Mouse (Mus musculus): ENCODE results near the gene Trpm8. TPM values are rescaled to one million over a fixed set of nuclear protein-coding genes. Genes with fewer than 3 reads are reported as not detected.

Gene Trpm8
- not detected in 2 replicates for polyA plus RNA-seq (2012)

DNA sequence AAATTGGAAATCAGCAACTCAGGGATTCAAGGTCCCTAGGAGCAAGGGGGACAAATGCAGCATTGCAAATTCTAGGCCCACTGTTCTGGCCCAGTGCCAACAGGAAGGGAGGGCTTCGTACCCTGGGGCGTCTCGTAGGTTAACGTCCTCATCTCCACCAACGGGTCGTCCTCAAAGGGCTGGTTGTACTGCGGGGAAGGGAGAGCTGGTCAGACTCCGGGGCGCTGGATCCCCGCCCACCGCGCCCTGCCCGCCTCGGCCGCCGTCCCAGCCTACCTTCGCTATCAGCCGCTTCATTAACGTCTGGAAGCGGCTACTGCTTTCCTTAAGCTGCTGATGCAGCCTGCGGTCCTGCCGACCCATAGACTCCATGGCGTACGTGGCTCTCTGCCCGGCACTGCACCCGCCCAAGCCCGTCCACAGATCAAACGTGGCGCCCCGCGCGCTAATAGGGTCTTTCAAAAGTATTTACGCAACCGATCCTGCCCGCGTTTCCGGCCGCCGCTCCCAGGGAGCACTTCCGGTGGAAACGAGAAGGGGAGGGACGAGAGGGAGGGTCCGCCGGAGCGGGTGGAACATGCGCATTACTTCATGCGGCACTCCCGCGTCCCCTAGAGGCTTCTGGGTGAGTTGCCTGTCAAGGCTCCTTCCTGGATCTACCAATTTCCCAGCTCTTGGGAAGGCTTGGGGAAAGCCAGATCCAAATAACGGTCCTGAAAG is at the start of gene Trpm8, which contains the start of gene Hjurp:
TSS of gene Trpm8 (plus strand) at position 564 of the 720 bp plus-strand sequence.
TSS of gene Hjurp (minus strand) at position 536 of the 720 bp plus-strand sequence.
- H3K4me1 ChIP-seq (ENCODE audit: control insufficient read depth): peaks cover 45% of the 10 kb centered on the region
- TF ChIP-seq GATA1 (IDR thresholded peaks at IDR 0.05; ENCODE audit: low read length): no peak; the same call in 1 of the 2 replicates
- TF ChIP-seq TAL1 (IDR thresholded peaks at IDR 0.05; ENCODE audit: low read length): no peak

GRCm38 (mm10) chr1:88228121-88228520 is 49.3 kb upstream of the Trpm8 start:
- no peaks in the 10 kb centered on the region for H3K36me3 ChIP-seq (ENCODE audit: control insufficient read depth)
- no peak overlapping the region for H3K4me3 ChIP-seq (replicated peaks)
- H3K4me1 ChIP-seq (ENCODE audit: control insufficient read depth): peaks cover 3% of the 10 kb centered on the region
- H3K9me3 ChIP-seq (ENCODE audit: control insufficient read depth, low read length): peaks cover 38% of the 10 kb centered on the region
- H3K27me3 ChIP-seq (ENCODE audit: control insufficient read depth): no peaks in the 10 kb centered on the region
- TF ChIP-seq GATA1 (IDR thresholded peaks at IDR 0.05; ENCODE audit: low read length) (no peak), TAL1 (IDR thresholded peaks at IDR 0.05; ENCODE audit: low read length) (no peak)

More for the DNA sequence above, at the start of gene Trpm8, which contains the start of gene Hjurp:
- peak within 1 kb of the TSS; percentile 65 for H3K4me3 ChIP-seq (replicated peaks)
- H3K27me3 ChIP-seq (ENCODE audit: control insufficient read depth): no peaks in the 10 kb centered on the region
- peaks cover 40% of the 10 kb centered on the region for H3K36me3 ChIP-seq (ENCODE audit: control insufficient read depth)
- H3K9me3 ChIP-seq (ENCODE audit: control insufficient read depth, low read length): peaks cover 2% of the 10 kb centered on the region

DNA sequence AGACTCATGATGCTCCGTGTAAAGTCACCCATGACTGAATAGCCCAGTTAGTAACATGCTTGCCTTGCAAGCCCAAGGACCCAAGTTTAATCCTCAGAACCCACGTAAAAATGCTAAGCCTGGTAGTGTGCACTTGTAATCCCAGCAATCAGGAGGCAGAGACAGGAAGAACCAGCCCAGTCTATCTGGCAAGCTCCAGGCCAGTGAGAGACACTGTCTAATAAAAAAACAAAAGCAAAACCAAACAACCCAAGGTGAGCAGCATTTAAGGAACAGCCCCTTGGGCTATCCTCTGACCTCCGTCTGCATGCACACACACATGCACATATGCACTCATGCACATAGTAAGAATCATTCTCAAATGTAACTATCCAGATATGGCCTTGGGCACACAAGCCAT is 47.9 kb upstream of the Trpm8 start:
- peaks cover 3% of the 10 kb centered on the region for H3K4me1 ChIP-seq (ENCODE audit: control insufficient read depth)
- TF ChIP-seq GATA1 (IDR thresholded peaks at IDR 0.05; ENCODE audit: low read length) (no peak), TAL1 (IDR thresholded peaks at IDR 0.05; ENCODE audit: low read length) (no peak)
- H3K27me3 ChIP-seq (ENCODE audit: control insufficient read depth): no peaks in the 10 kb centered on the region
- no peak overlapping the region for H3K4me3 ChIP-seq (replicated peaks)
- H3K9me3 ChIP-seq (ENCODE audit: control insufficient read depth, low read length): peaks cover 48% of the 10 kb centered on the region
- H3K36me3 ChIP-seq (ENCODE audit: control insufficient read depth): no peaks in the 10 kb centered on the region

DNA sequence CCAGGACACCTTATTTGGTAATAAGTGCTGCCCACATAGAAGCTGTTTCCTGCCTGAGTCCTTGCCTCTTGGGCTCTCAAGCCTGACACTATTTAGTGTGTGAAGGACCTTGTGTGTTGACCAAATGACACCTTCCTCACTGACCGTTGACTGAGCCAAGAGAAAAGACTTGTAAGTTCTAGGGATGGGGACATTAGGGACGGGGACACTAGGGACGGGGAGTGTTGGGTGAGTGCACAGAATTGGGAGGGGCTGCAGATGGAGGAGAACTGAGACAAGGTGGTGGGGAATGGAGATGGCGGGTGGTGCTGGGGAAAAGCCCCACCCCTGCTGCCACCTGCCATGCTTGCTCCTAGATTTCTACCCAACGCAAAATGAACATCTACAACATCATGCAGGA is 47.5 kb upstream of the Trpm8 start:
- TF ChIP-seq GATA1 (IDR thresholded peaks at IDR 0.05; ENCODE audit: low read length) (no peak), TAL1 (IDR thresholded peaks at IDR 0.05; ENCODE audit: low read length) (no peak)
- Histone ChIP-seq H3K9me3 (ENCODE audit: control insufficient read depth, low read length) (peaks cover 52% of the 10 kb centered on the region), H3K4me3 (replicated peaks) (no peak overlapping the region), H3K4me1 (ENCODE audit: control insufficient read depth) (peaks cover 3% of the 10 kb centered on the region), H3K36me3 (ENCODE audit: control insufficient read depth) (no peaks in the 10 kb centered on the region), H3K27me3 (ENCODE audit: control insufficient read depth) (0 out of 2 replicates have a peak, but pooled peaks cover 2% of the 10 kb centered on the region)

DNA sequence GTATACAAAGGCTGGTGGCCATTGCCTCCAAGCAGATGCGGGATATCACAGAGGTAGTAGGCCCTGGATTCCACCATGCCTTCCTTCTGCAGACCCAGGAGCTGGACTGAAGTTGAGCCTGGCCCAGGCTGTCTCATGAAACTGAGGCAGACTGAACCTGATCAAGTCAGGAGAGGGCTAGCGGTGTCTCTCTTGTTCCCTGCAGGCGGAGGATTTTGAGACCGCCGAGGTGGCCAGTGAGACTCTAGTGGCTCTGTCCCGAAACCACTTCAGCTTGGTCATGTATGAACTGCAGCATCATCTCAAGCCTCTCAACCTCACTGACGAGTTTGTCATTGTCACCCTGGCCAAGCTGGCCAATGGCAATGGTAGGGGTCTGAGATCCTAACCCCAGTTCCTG is 47.0 kb upstream of the Trpm8 start:
- Histone ChIP-seq H3K4me1 (ENCODE audit: control insufficient read depth) (peaks cover 3% of the 10 kb centered on the region), H3K4me3 (replicated peaks) (no peak overlapping the region), H3K9me3 (ENCODE audit: control insufficient read depth, low read length) (peaks cover 56% of the 10 kb centered on the region), H3K36me3 (ENCODE audit: control insufficient read depth) (no peaks in the 10 kb centered on the region), H3K27me3 (ENCODE audit: control insufficient read depth) (peaks cover 5% of the 10 kb centered on the region; the same call in 1 of the 2 replicates)
- TF ChIP-seq TAL1 (IDR thresholded peaks at IDR 0.05; ENCODE audit: low read length): no peak
- TF ChIP-seq GATA1 (IDR thresholded peaks at IDR 0.05; ENCODE audit: low read length): no peak

DNA sequence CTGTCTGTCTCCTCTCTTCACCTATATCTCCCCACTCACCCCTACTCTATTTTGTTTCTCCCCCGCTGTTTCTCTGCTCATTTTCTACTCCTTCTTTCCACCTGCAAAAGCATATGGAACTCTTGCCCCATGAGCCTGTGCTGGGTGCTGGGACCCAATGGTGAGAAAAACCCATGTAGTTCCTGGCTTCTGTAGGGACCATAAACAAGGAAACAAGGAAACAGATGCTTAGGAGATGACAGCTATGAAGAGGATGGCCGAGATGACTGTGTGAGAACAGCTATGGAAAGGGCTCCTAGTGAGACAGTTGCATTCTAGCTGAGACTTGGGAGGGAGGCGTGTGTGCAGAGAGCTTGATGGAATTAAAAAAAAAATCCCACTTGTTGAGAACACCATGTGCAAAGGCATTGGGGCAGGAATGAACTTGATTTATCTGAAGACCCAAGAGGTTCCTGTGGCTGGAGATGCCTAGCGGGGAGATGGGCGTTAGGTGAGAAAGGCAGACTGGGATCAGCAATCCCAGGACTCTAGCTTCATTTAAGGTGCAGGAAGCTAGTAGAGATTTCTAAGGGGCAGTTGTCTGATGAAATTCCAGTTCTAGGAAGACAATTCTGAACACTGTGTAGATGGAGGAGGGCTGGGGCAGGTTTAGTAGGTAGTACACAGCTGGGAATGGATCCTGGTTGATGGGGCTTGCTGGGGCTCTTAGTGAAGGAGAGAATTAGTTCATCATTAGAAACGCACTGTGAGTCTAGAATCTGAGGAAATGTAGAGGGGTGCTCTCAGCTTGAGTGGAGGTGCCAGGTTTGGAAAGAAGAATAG is 46.3 kb upstream of the Trpm8 start:
- H3K27me3 ChIP-seq (ENCODE audit: control insufficient read depth): peaks cover 5% of the 10 kb centered on the region; the same call in 1 of the 2 replicates
- TF ChIP-seq TAL1 (IDR thresholded peaks at IDR 0.05; ENCODE audit: low read length) (no peak), GATA1 (IDR thresholded peaks at IDR 0.05; ENCODE audit: low read length) (no peak)
- no peak overlapping the region for H3K4me3 ChIP-seq (replicated peaks)
- H3K36me3 ChIP-seq (ENCODE audit: control insufficient read depth): no peaks in the 10 kb centered on the region
- H3K9me3 ChIP-seq (ENCODE audit: control insufficient read depth, low read length): peaks cover 57% of the 10 kb centered on the region
- peaks cover 3% of the 10 kb centered on the region for H3K4me1 ChIP-seq (ENCODE audit: control insufficient read depth)

- H3K4me1 ChIP-seq (ENCODE audit: control insufficient read depth): peaks cover 3% of the 10 kb centered on the region
- peaks cover 5% of the 10 kb centered on the region; the same call in 1 of the 2 replicates for H3K27me3 ChIP-seq (ENCODE audit: control insufficient read depth)
- no peaks in the 10 kb centered on the region for H3K36me3 ChIP-seq (ENCODE audit: control insufficient read depth)
- H3K4me3 ChIP-seq (replicated peaks): no peak overlapping the region
- peaks cover 56% of the 10 kb centered on the region for H3K9me3 ChIP-seq (ENCODE audit: control insufficient read depth, low read length)
- TF ChIP-seq GATA1 (IDR thresholded peaks at IDR 0.05; ENCODE audit: low read length): no peak
- TF ChIP-seq TAL1 (IDR thresholded peaks at IDR 0.05; ENCODE audit: low read length): no peak
These were observed 45.5 kb upstream of the Trpm8 start for GRCm38 (mm10) chr1:88231803-88232499.

DNA sequence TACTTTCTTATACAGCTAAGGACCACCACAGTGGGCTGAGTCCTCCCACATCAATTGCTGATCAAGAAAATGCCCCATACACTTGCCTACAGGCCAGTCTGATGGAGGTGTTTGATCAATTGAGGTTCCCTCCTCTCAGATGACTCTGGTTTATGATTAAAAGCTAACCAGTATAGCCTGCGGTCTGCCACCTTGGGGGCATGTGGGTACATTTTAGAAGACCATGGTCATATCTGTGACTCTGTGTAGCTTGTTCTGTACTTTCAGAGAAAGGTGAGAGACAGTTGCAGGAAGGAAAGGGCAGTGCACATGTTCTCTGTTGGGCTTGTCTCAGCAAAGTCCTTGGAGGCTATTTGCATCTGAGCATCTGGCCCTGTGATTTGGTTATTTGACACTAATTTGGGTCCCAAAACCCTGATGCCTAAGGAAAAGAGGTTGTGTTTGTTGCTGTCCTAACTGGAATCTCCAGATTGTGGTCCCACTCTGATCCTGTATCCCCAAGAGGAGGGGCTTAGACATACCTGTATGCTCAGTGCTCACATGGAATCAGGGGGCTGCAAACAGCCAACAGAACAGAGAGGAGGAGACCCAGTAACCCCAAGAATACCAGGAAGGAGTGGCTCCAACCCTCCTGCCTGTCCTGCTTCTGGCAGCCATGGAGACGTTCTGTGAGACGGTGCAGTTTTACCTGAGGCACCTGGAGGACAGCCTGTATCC is 44.6 kb upstream of the Trpm8 start:
- no peak overlapping the region for H3K4me3 ChIP-seq (replicated peaks)
- peaks cover 58% of the 10 kb centered on the region for H3K9me3 ChIP-seq (ENCODE audit: control insufficient read depth, low read length)
- peaks cover 5% of the 10 kb centered on the region; the same call in 1 of the 2 replicates for H3K27me3 ChIP-seq (ENCODE audit: control insufficient read depth)
- TF ChIP-seq TAL1 (IDR thresholded peaks at IDR 0.05; ENCODE audit: low read length) (no peak), GATA1 (IDR thresholded peaks at IDR 0.05; ENCODE audit: low read length) (no peak)
- H3K4me1 ChIP-seq (ENCODE audit: control insufficient read depth): no peaks in the 10 kb centered on the region
- H3K36me3 ChIP-seq (ENCODE audit: control insufficient read depth): no peaks in the 10 kb centered on the region
